Mouse (Mus musculus): ENCODE results near the gene Ilf3. TPM values are rescaled to one million over a fixed set of nuclear protein-coding genes. Genes with fewer than 3 reads are reported as not detected.

Gene Ilf3
- polyA plus RNA-seq, 1 experiment from 2014 or later = 341 TPM

GRCm38 (mm10) chr9:21383966-21384365, 16.3 kb downstream of the Ilf3 start:
- no peaks in the 10 kb centered on the region for H3K27me3 ChIP-seq (replicated peaks; ENCODE audit: low read depth, poor library complexity, severe bottlenecking)
- H3K4me1 ChIP-seq = peaks cover 8% of the 10 kb centered on the region; the same call in 1 of the 2 replicates
- DNase-seq (ENCODE audit: low spot score) = no peak
- H3K36me3 ChIP-seq (replicated peaks) = peaks cover 86% of the 10 kb centered on the region
- H3K27ac ChIP-seq (replicated peaks) = no peak overlapping the region
- no peaks in the 10 kb centered on the region for H3K9me3 ChIP-seq
- no peak overlapping the region for H3K4me3 ChIP-seq

- Histone ChIP-seq H3K4me1 (no peaks in the 10 kb centered on the region), H3K4me3 (no peak overlapping the region), H3K27me3 (replicated peaks; ENCODE audit: low read depth, poor library complexity, severe bottlenecking) (no peaks in the 10 kb centered on the region), H3K9me3 (no peaks in the 10 kb centered on the region), H3K27ac (replicated peaks) (no peak overlapping the region), H3K36me3 (replicated peaks) (peaks cover 100% of the 10 kb centered on the region)
- 91% methylated on average over 10 of the region's 10 CpGs for WGBS
- DNase-seq (ENCODE audit: low spot score) = no peak
These were observed 25.0 kb downstream of the Ilf3 start for GRCm38 (mm10) chr9:21392646-21393175.

- peaks cover 100% of the 10 kb centered on the region for H3K36me3 ChIP-seq (replicated peaks)
- WGBS = 89% methylated on average over 3 of the region's 3 CpGs
- DNase-seq (ENCODE audit: low spot score) = no peak
- H3K27ac ChIP-seq (replicated peaks) = no peak overlapping the region
- H3K9me3 ChIP-seq = no peaks in the 10 kb centered on the region
- no peak overlapping the region for H3K4me3 ChIP-seq
- H3K4me1 ChIP-seq = no peaks in the 10 kb centered on the region
- H3K27me3 ChIP-seq (replicated peaks; ENCODE audit: low read depth, poor library complexity, severe bottlenecking) = no peaks in the 10 kb centered on the region
These were observed 28.0 kb downstream of the Ilf3 start for GRCm38 (mm10) chr9:21395692-21396091.

- H3K4me3 ChIP-seq = no peak overlapping the region
- H3K4me1 ChIP-seq = no peaks in the 10 kb centered on the region
- 96% methylated on average over 3 of the region's 3 CpGs for WGBS
- no peaks in the 10 kb centered on the region for H3K27me3 ChIP-seq (replicated peaks; ENCODE audit: low read depth, poor library complexity, severe bottlenecking)
- peaks cover 100% of the 10 kb centered on the region for H3K36me3 ChIP-seq (replicated peaks)
- no peak for DNase-seq (ENCODE audit: low spot score)
- no peak overlapping the region for H3K27ac ChIP-seq (replicated peaks)
- H3K9me3 ChIP-seq = no peaks in the 10 kb centered on the region
These were observed 29.5 kb downstream of the Ilf3 start for GRCm38 (mm10) chr9:21397170-21397569.

- H3K4me3 ChIP-seq = no peak overlapping the region
- H3K4me1 ChIP-seq = no peaks in the 10 kb centered on the region
- no peak for DNase-seq (ENCODE audit: low spot score)
- H3K9me3 ChIP-seq = no peaks in the 10 kb centered on the region
- WGBS = 94% methylated on average over 9 of the region's 9 CpGs
- no peak overlapping the region for H3K27ac ChIP-seq (replicated peaks)
- peaks cover 100% of the 10 kb centered on the region for H3K36me3 ChIP-seq (replicated peaks)
- no peaks in the 10 kb centered on the region for H3K27me3 ChIP-seq (replicated peaks; ENCODE audit: low read depth, poor library complexity, severe bottlenecking)
These were observed 33.4 kb downstream of the Ilf3 start for GRCm38 (mm10) chr9:21401042-21401441.

- Histone ChIP-seq H3K27ac (replicated peaks) (no peak overlapping the region), H3K27me3 (replicated peaks; ENCODE audit: low read depth, poor library complexity, severe bottlenecking) (no peaks in the 10 kb centered on the region), H3K4me3 (no peak overlapping the region), H3K4me1 (no peaks in the 10 kb centered on the region), H3K9me3 (no peaks in the 10 kb centered on the region), H3K36me3 (replicated peaks) (peaks cover 96% of the 10 kb centered on the region)
- DNase-seq (ENCODE audit: low spot score) = no peak
- 90% methylated on average over 11 of the region's 11 CpGs for WGBS
These were observed 35.1 kb downstream of the Ilf3 start for GRCm38 (mm10) chr9:21402764-21403253.

- H3K27ac ChIP-seq (replicated peaks) = no peak overlapping the region
- H3K4me1 ChIP-seq = no peaks in the 10 kb centered on the region
- no peaks in the 10 kb centered on the region for H3K27me3 ChIP-seq (replicated peaks; ENCODE audit: low read depth, poor library complexity, severe bottlenecking)
- 95% methylated on average over 5 of the region's 5 CpGs for WGBS
- H3K36me3 ChIP-seq (replicated peaks) = peaks cover 87% of the 10 kb centered on the region
- no peak for DNase-seq (ENCODE audit: low spot score)
- H3K4me3 ChIP-seq = no peak overlapping the region
- no peaks in the 10 kb centered on the region for H3K9me3 ChIP-seq
These were observed 36.1 kb downstream of the Ilf3 start for GRCm38 (mm10) chr9:21403745-21404144.

- no peaks in the 10 kb centered on the region for H3K9me3 ChIP-seq
- H3K27ac ChIP-seq (replicated peaks) = no peak overlapping the region
- whole genome bisulfite sequencing = 76% methylated on average over 4 of the region's 4 CpGs
- no peak for DNase-seq (ENCODE audit: low spot score)
- no peaks in the 10 kb centered on the region for H3K4me1 ChIP-seq
- peaks cover 69% of the 10 kb centered on the region for H3K36me3 ChIP-seq (replicated peaks)
- no peaks in the 10 kb centered on the region for H3K27me3 ChIP-seq (replicated peaks; ENCODE audit: low read depth, poor library complexity, severe bottlenecking)
- H3K4me3 ChIP-seq = no peak overlapping the region
These were observed 37.9 kb downstream of the Ilf3 start for GRCm38 (mm10) chr9:21405525-21405924.

- no peak overlapping the region for H3K4me3 ChIP-seq
- 26% methylated on average over 4 of the region's 4 CpGs for WGBS
- H3K36me3 ChIP-seq (replicated peaks) = peaks cover 45% of the 10 kb centered on the region
- no peaks in the 10 kb centered on the region for H3K27me3 ChIP-seq (replicated peaks; ENCODE audit: low read depth, poor library complexity, severe bottlenecking)
- H3K9me3 ChIP-seq = no peaks in the 10 kb centered on the region
- peak; percentile 46 for DNase-seq (ENCODE audit: low spot score)
- H3K4me1 ChIP-seq = peaks cover 12% of the 10 kb centered on the region
- no peak overlapping the region for H3K27ac ChIP-seq (replicated peaks)
These were observed 40.3 kb downstream of the Ilf3 start for GRCm38 (mm10) chr9:21407951-21408350.

- no peak overlapping the region for H3K4me3 ChIP-seq
- H3K4me1 ChIP-seq = peaks cover 12% of the 10 kb centered on the region
- H3K27me3 ChIP-seq (replicated peaks; ENCODE audit: low read depth, poor library complexity, severe bottlenecking) = no peaks in the 10 kb centered on the region
- peaks cover 38% of the 10 kb centered on the region for H3K36me3 ChIP-seq (replicated peaks)
- no peaks in the 10 kb centered on the region for H3K9me3 ChIP-seq
- H3K27ac ChIP-seq (replicated peaks) = no peak overlapping the region
- 81% methylated on average over 7 of the region's 7 CpGs for WGBS
- no peak for DNase-seq (ENCODE audit: low spot score)
These were observed 41.0 kb downstream of the Ilf3 start for GRCm38 (mm10) chr9:21408624-21409023.

GRCm38 (mm10) chr9:21409592-21410317, 42.1 kb downstream of the Ilf3 start:
- DNase-seq (ENCODE audit: low spot score) = peak; percentile 84
- Histone ChIP-seq H3K27ac (replicated peaks) (no peak overlapping the region), H3K27me3 (replicated peaks; ENCODE audit: low read depth, poor library complexity, severe bottlenecking) (no peaks in the 10 kb centered on the region), H3K9me3 (no peaks in the 10 kb centered on the region), H3K4me1 (peaks cover 12% of the 10 kb centered on the region), H3K4me3 (no peak overlapping the region), H3K36me3 (replicated peaks) (peaks cover 38% of the 10 kb centered on the region)
- 36% methylated on average over 9 of the region's 9 CpGs for WGBS

- WGBS = 2% methylated on average over 53 of the region's 53 CpGs
- Histone ChIP-seq H3K9me3 (no peaks in the 10 kb centered on the region), H3K36me3 (replicated peaks) (peaks cover 38% of the 10 kb centered on the region), H3K27me3 (replicated peaks; ENCODE audit: low read depth, poor library complexity, severe bottlenecking) (no peaks in the 10 kb centered on the region), H3K4me1 (peaks cover 12% of the 10 kb centered on the region), H3K4me3 (peak within 1 kb of the TSS; percentile 69), H3K27ac (replicated peaks) (peak within 1 kb of the TSS; percentile 85)
- peak; percentile 90 for DNase-seq (ENCODE audit: low spot score)
These were observed 44.2 kb downstream of the Ilf3 start, which contains the start of gene Qtrt1 for GRCm38 (mm10) chr9:21411669-21412550. TSS of gene Qtrt1 (plus strand) at chr9:21411837.

Data from embryonic facial prominence, embryonic 10.5 days (tissue).